ENCODE assay signal across 15 mouse cellular contexts in genomic region chr17:86803147-86803546, GRCm38 (mm10). TPM values are rescaled to one million over a fixed set of nuclear protein-coding genes. Genes with fewer than 3 reads are reported as not detected.
DNase-seq lines count a peak whose midpoint lies in the region; ATAC-seq and TF ChIP-seq lines count a peak whose summit lies in the region.
"Had no signal": no experiment of that assay in that cellular context is flagged by ENCODE, and none has a peak within 500 bp of the region (broad histone marks: within the 10 kb centered on the region; RNA-seq: fewer than 3 reads in every experiment).

No protein-coding gene starts in this region.

- H3K4me1 ChIP-seq in heart, embryonic 11.5 days (ENCODE audit: control insufficient read depth, insufficient read depth, low read length), result peaks cover 25% of the 10 kb centered on the region
- peaks cover 4% of the 10 kb centered on the region for H3K4me1 ChIP-seq in kidney, adult 2 months (ENCODE audit: control insufficient read depth, insufficient read depth, low read length)
- peaks cover 31% of the 10 kb centered on the region for H3K4me1 ChIP-seq in kidney, embryonic 15.5 days
- peaks cover 10% of the 10 kb centered on the region for H3K4me1 ChIP-seq in neural tube, embryonic 13.5 days (replicated peaks)
- H3K4me1 ChIP-seq in olfactory bulb, adult 2 months (ENCODE audit: control insufficient read depth, insufficient read depth, low read length), result peaks cover 17% of the 10 kb centered on the region
- peaks cover 12% of the 10 kb centered on the region; the same call in 1 of the 2 replicates for H3K4me1 ChIP-seq in forebrain, postnatal 0 days (ENCODE audit: insufficient read depth)
- H3K4me1 ChIP-seq: neural tube, embryonic 12.5 days had no signal

- no peak overlapping the region for H3K27ac ChIP-seq in heart, embryonic 11.5 days (ENCODE audit: low read depth, low read length)
- H3K27ac ChIP-seq in kidney, adult 2 months (ENCODE audit: insufficient read depth, low read depth, low read length), result peak overlapping the region; percentile 42
- H3K27ac ChIP-seq in kidney, embryonic 15.5 days, result no peak overlapping the region
- 0 out of 2 replicates have a peak overlapping the region, but pooled peaks have one; percentile 46 for H3K27ac ChIP-seq in neural tube, embryonic 13.5 days (replicated peaks)
- H3K27ac ChIP-seq in olfactory bulb, adult 2 months (ENCODE audit: insufficient read depth, low read depth, low read length), result 0 out of 2 replicates have a peak overlapping the region, but pooled peaks have one; percentile 27
- H3K27ac ChIP-seq in forebrain, postnatal 0 days (ENCODE audit: low read depth, low read length), result no peak overlapping the region
- H3K27ac ChIP-seq: liver, embryonic 14.5 days; neural tube, embryonic 12.5 days had no signal

- TF ChIP-seq CTCF in kidney, adult 2 months (conservative IDR thresholded peaks at IDR 0.05; ENCODE audit: insufficient read depth, insufficient read length, low read depth, low read length), result no peak
- TF ChIP-seq CTCF in olfactory bulb, adult 2 months (IDR thresholded peaks at IDR 0.05; ENCODE audit: insufficient read depth, low read depth, low read length), result no peak
- TF ChIP-seq CTCF in forebrain, postnatal 0 days (IDR thresholded peaks at IDR 0.05; ENCODE audit: low read depth), result no peak

- H3K27me3 ChIP-seq in heart, embryonic 11.5 days (ENCODE audit: control insufficient read depth, insufficient read depth, low read length), result no peaks in the 10 kb centered on the region
- no peaks in the 10 kb centered on the region for H3K27me3 ChIP-seq in kidney, adult 2 months (replicated peaks; ENCODE audit: control insufficient read depth, insufficient read depth, low read length)
- H3K27me3 ChIP-seq in kidney, embryonic 15.5 days, result no peaks in the 10 kb centered on the region
- no peaks in the 10 kb centered on the region for H3K27me3 ChIP-seq in neural tube, embryonic 13.5 days
- no peaks in the 10 kb centered on the region for H3K27me3 ChIP-seq in forebrain, postnatal 0 days (ENCODE audit: insufficient read depth, low read length)
- H3K27me3 ChIP-seq: neural tube, embryonic 12.5 days had no signal

- DNase-seq in heart, adult 11 months, result peak; percentile 96
- DNase-seq in kidney, adult 2 months, result peak; percentile 61
- no peak for DNase-seq in neural tube, embryonic 10.5 days (ENCODE audit: extremely low spot score, low spot score)
- no peak for DNase-seq in forebrain, postnatal 0 days
- DNase-seq: cerebellum, adult 8-10 months; gastrocnemius, postnatal 10 days had no signal

- H3K9me3 ChIP-seq in heart, embryonic 11.5 days (replicated peaks; ENCODE audit: control insufficient read depth, low read length), result no peaks in the 10 kb centered on the region
- no peaks in the 10 kb centered on the region for H3K9me3 ChIP-seq in kidney, embryonic 15.5 days (replicated peaks)
- H3K9me3 ChIP-seq in neural tube, embryonic 13.5 days, result no peaks in the 10 kb centered on the region
- H3K9me3 ChIP-seq in forebrain, postnatal 0 days (ENCODE audit: low read length), result no peaks in the 10 kb centered on the region
- H3K9me3 ChIP-seq: embryonic facial prominence, embryonic 10.5 days; neural tube, embryonic 12.5 days had no signal

- H3K9ac ChIP-seq in heart, embryonic 11.5 days (ENCODE audit: low read depth, low read length), result no peak overlapping the region
- H3K9ac ChIP-seq in kidney, embryonic 15.5 days, result no peak overlapping the region
- no peak overlapping the region for H3K9ac ChIP-seq in neural tube, embryonic 13.5 days
- no peak overlapping the region for H3K9ac ChIP-seq in forebrain, postnatal 0 days
- H3K9ac ChIP-seq: liver, embryonic 14.5 days; neural tube, embryonic 12.5 days had no signal

- no peak overlapping the region for H3K4me2 ChIP-seq in heart, embryonic 11.5 days
- H3K4me2 ChIP-seq in kidney, embryonic 15.5 days, result no peak overlapping the region
- no peak overlapping the region for H3K4me2 ChIP-seq in neural tube, embryonic 13.5 days
- H3K4me2 ChIP-seq in forebrain, postnatal 0 days (ENCODE audit: low read depth), result no peak overlapping the region
- H3K4me2 ChIP-seq: neural tube, embryonic 12.5 days had no signal

- H3K4me3 ChIP-seq in heart, embryonic 11.5 days (ENCODE audit: low read depth, low read length), result no peak overlapping the region
- no peak overlapping the region for H3K4me3 ChIP-seq in kidney, adult 2 months (ENCODE audit: insufficient read depth, low read depth, low read length)
- no peak overlapping the region for H3K4me3 ChIP-seq in kidney, embryonic 15.5 days (replicated peaks)
- no peak overlapping the region for H3K4me3 ChIP-seq in neural tube, embryonic 13.5 days
- no peak overlapping the region for H3K4me3 ChIP-seq in olfactory bulb, adult 2 months (ENCODE audit: insufficient read depth, low read depth, low read length)
- no peak overlapping the region for H3K4me3 ChIP-seq in forebrain, postnatal 0 days (ENCODE audit: low read depth, low read length)
- H3K4me3 ChIP-seq: embryonic facial prominence, embryonic 10.5 days; neural tube, embryonic 12.5 days had no signal

- 80% methylated on average over 10 of the region's 10 CpGs for WGBS in heart, embryonic 11.5 days (ENCODE audit: insufficient replicate concordance)
- 65% methylated on average over 10 of the region's 10 CpGs for WGBS in kidney, adult 2 months
- 69% methylated on average over 10 of the region's 10 CpGs for WGBS in kidney, embryonic 15.5 days
- 86% methylated on average over 10 of the region's 10 CpGs for WGBS in neural tube, embryonic 13.5 days
- 76% methylated on average over 10 of the region's 10 CpGs for WGBS in olfactory bulb, adult 2 months
- WGBS in forebrain, postnatal 0 days, result 84% methylated on average over 10 of the region's 10 CpGs

- no peak for ATAC-seq in heart, embryonic 11.5 days (replicated peaks; ENCODE audit: insufficient number of reproducible peaks, low FRiP score, low TSS enrichment)
- no peak for ATAC-seq in kidney, embryonic 15.5 days (replicated peaks; ENCODE audit: low FRiP score)
- no peak for ATAC-seq in neural tube, embryonic 13.5 days (ENCODE audit: low read depth)
- no peak for ATAC-seq in forebrain, postnatal 0 days
- ATAC-seq: hindbrain, embryonic 16.5 days had no signal

- H3K36me3 ChIP-seq in heart, embryonic 11.5 days (ENCODE audit: control insufficient read depth, insufficient read depth, low read length), result no peaks in the 10 kb centered on the region
- no peaks in the 10 kb centered on the region for H3K36me3 ChIP-seq in kidney, adult 2 months (ENCODE audit: control insufficient read depth, insufficient read depth, low read length)
- peaks cover 6% of the 10 kb centered on the region; the same call in 1 of the 2 replicates for H3K36me3 ChIP-seq in kidney, embryonic 15.5 days
- no peaks in the 10 kb centered on the region for H3K36me3 ChIP-seq in neural tube, embryonic 13.5 days
- H3K36me3 ChIP-seq in forebrain, postnatal 0 days (ENCODE audit: insufficient read depth), result no peaks in the 10 kb centered on the region
- H3K36me3 ChIP-seq: embryonic facial prominence, embryonic 10.5 days; G1E; neural tube, embryonic 12.5 days had no signal

- TF ChIP-seq POLR2A in kidney, adult 2 months (IDR thresholded peaks at IDR 0.05; ENCODE audit: low read depth, low read length), result no peak
- no peak for TF ChIP-seq POLR2A in olfactory bulb, adult 2 months (IDR thresholded peaks at IDR 0.05; ENCODE audit: insufficient read depth, low read depth, low read length)

RNA-seq across cellular contexts. Expression of gene Epas1, which starts 49.6 kb away (rescaled TPM):
- polyA plus RNA-seq in heart, embryonic 11.5 days (2014; fragmentation: Nextera tagmentation; extraction: Ambion mirVana), result 11.5 and 14.8 TPM in 2 replicates
- 75.9 and 108 TPM in 2 replicates for polyA plus RNA-seq in kidney, adult 2 months (2012; rRNA removed)
- polyA plus RNA-seq in kidney, embryonic 15.5 days (2015; fragmentation: Nextera tagmentation; extraction: Ambion mirVana), result 8.4 and 9.5 TPM in 2 replicates
- polyA plus RNA-seq in neural tube, embryonic 13.5 days (2015; fragmentation: Nextera tagmentation; extraction: Ambion mirVana), result 5.5 and 5.8 TPM in 2 replicates
- not detected in 2 replicates for polyA plus RNA-seq in olfactory bulb, adult 2 months (2012; ENCODE audit: insufficient read depth, insufficient read length, low replicate concordance, missing spikeins)
- total RNA-seq in forebrain, postnatal 0 days (2014; rRNA removed), result 8.7 and 14.3 TPM in 2 replicates
- 4.7 and 6.3 TPM in 2 replicates for polyA plus RNA-seq in forebrain, postnatal 0 days (2015; fragmentation: Nextera tagmentation; extraction: Ambion mirVana)
- polyA plus RNA-seq: G1E had no signal

Comparison
In these comparisons a context has a peak if more than half of its experiments do, and no peak if none do; other contexts are left out.
1. H3K27ac ChIP-seq: peak in kidney, adult 2 months (single experiment), neural tube, embryonic 13.5 days (single experiment) and olfactory bulb, adult 2 months (single experiment); none in heart, embryonic 11.5 days (single experiment), kidney, embryonic 15.5 days (single experiment) and forebrain, postnatal 0 days (single experiment).
2. DNase-seq: peak in heart, adult 11 months (single experiment) and kidney, adult 2 months (single experiment); none in neural tube, embryonic 10.5 days (single experiment) and forebrain, postnatal 0 days (single experiment).